Mouse (Mus musculus) hindlimb bud, embryonic 11.5 days (tissue): ENCODE data around the gene Rap2c.

Source experiments
- DNase-seq: peaks from one replicate; pipeline ENCODE4 v3.0.0-alpha.2; 2012; ENCODE audit warnings: low read depth, low spot score; ENCODE audit errors: extremely low spot score

Gene Rap2c

GRCm38 (mm10) chrX:51017851-51018785 is at the start of gene Rap2c:
TSS of gene Rap2c (minus strand) at chrX:51018018.
- DNase-seq: no peak

- DNase-seq: no peak
These were observed 48.9 kb upstream of the Rap2c start for GRCm38 (mm10) chrX:51066539-51067286.

- DNase-seq: no peak
These were observed 48.0 kb upstream of the Rap2c start for GRCm38 (mm10) chrX:51065773-51066172.

GRCm38 (mm10) chrX:51065158-51065664 is 47.4 kb upstream of the Rap2c start:
- no peak for DNase-seq

GRCm38 (mm10) chrX:51060220-51060619 is 42.4 kb upstream of the Rap2c start:
- no peak for DNase-seq

GRCm38 (mm10) chrX:51058741-51059140 is 40.9 kb upstream of the Rap2c start:
- DNase-seq: no peak

- no peak for DNase-seq
These were observed 40.5 kb upstream of the Rap2c start for GRCm38 (mm10) chrX:51058317-51058716.

GRCm38 (mm10) chrX:51051680-51052461 is 34.1 kb upstream of the Rap2c start:
- DNase-seq: no peak

GRCm38 (mm10) chrX:51035678-51036209 is 17.9 kb upstream of the Rap2c start:
- DNase-seq: no peak

- no peak for DNase-seq
These were observed 2.1 kb upstream of the Rap2c start for GRCm38 (mm10) chrX:51019884-51020283.

GRCm38 (mm10) chrX:51018786-51019179 is 965 bp upstream of the Rap2c start:
- DNase-seq: no peak

- DNase-seq: no peak
These were observed 892 bp downstream of the Rap2c start for GRCm38 (mm10) chrX:51016926-51017325.

GRCm38 (mm10) chrX:51012280-51012679 is 5.5 kb downstream of the Rap2c start:
- DNase-seq: no peak

- DNase-seq: no peak
These were observed 7.5 kb downstream of the Rap2c start for GRCm38 (mm10) chrX:51010323-51010722.

GRCm38 (mm10) chrX:51000791-51001190 is 17.0 kb downstream of the Rap2c start:
- no peak for DNase-seq

- no peak for DNase-seq
These were observed 22.5 kb downstream of the Rap2c start for GRCm38 (mm10) chrX:50995310-50995709.

- DNase-seq: no peak
These were observed 26.5 kb downstream of the Rap2c start for GRCm38 (mm10) chrX:50991324-50991723.

GRCm38 (mm10) chrX:50989940-50990339 is 27.9 kb downstream of the Rap2c start:
- no peak for DNase-seq

GRCm38 (mm10) chrX:50988581-50988980 is 29.2 kb downstream of the Rap2c start:
- DNase-seq: no peak

GRCm38 (mm10) chrX:50978428-50978827 is 39.4 kb downstream of the Rap2c start:
- no peak for DNase-seq

GRCm38 (mm10) chrX:50972145-50972544 is 45.7 kb downstream of the Rap2c start:
- no peak for DNase-seq
